Mouse (Mus musculus): ENCODE results near the gene Mmp11.
"Not testable (repeated sequence)": the region's sequence is repeated elsewhere in the genome, so short reads cannot be mapped to it uniquely, and the experiment has no call there.

Mmp11 gene

GRCm38 (mm10) chr10:75897373-75897772, 38.9 kb downstream of the Mmp11 start:
- DNase-seq (ENCODE audit: low spot score), result no peak

GRCm38 (mm10) chr10:75896208-75896607, 40.1 kb downstream of the Mmp11 start:
- no peak for DNase-seq (ENCODE audit: low spot score)

- DNase-seq (ENCODE audit: low spot score), result no peak
Observed at GRCm38 (mm10) chr10:75895730-75896129, 40.6 kb downstream of the Mmp11 start.

GRCm38 (mm10) chr10:75894601-75895000, 41.7 kb downstream of the Mmp11 start:
- no peak for DNase-seq (ENCODE audit: low spot score)

- DNase-seq (ENCODE audit: low spot score), result peak; percentile 97
Observed at GRCm38 (mm10) chr10:75893089-75893750, 43.1 kb downstream of the Mmp11 start, which contains the start of gene Derl3. TSS of gene Derl3 (plus strand) at chr10:75893413.

- DNase-seq (ENCODE audit: low spot score), result no peak
Observed at GRCm38 (mm10) chr10:75889406-75890153, 46.7 kb downstream of the Mmp11 start.

GRCm38 (mm10) chr10:75887504-75887903, 48.8 kb downstream of the Mmp11 start:
- not testable (repeated sequence) for DNase-seq (ENCODE audit: low spot score)

- no peak for DNase-seq (ENCODE audit: low spot score)
Observed at GRCm38 (mm10) chr10:75884742-75885141, 51.6 kb downstream of the Mmp11 start.

GRCm38 (mm10) chr10:75883232-75883552, 53.1 kb downstream of the Mmp11 start:
- peak; percentile 85 for DNase-seq (ENCODE audit: low spot score)

- DNase-seq (ENCODE audit: low spot score), result no peak
Observed at GRCm38 (mm10) chr10:75882433-75883231, 53.7 kb downstream of the Mmp11 start.

- peak; percentile 88 for DNase-seq (ENCODE audit: low spot score)
Observed at GRCm38 (mm10) chr10:75881578-75882432, 54.5 kb downstream of the Mmp11 start.

GRCm38 (mm10) chr10:75880771-75881577, 55.3 kb downstream of the Mmp11 start:
- no peak for DNase-seq (ENCODE audit: low spot score)

GRCm38 (mm10) chr10:75880351-75880750, 55.9 kb downstream of the Mmp11 start:
- DNase-seq (ENCODE audit: low spot score), result no peak

- DNase-seq (ENCODE audit: low spot score), result no peak
Observed at GRCm38 (mm10) chr10:75878836-75879235, 57.5 kb downstream of the Mmp11 start.

GRCm38 (mm10) chr10:75873543-75874170, 62.6 kb downstream of the Mmp11 start:
- no peak for DNase-seq (ENCODE audit: low spot score)
